ENCODE assay signal across 8 mouse cellular contexts in the genomic region with DNA sequence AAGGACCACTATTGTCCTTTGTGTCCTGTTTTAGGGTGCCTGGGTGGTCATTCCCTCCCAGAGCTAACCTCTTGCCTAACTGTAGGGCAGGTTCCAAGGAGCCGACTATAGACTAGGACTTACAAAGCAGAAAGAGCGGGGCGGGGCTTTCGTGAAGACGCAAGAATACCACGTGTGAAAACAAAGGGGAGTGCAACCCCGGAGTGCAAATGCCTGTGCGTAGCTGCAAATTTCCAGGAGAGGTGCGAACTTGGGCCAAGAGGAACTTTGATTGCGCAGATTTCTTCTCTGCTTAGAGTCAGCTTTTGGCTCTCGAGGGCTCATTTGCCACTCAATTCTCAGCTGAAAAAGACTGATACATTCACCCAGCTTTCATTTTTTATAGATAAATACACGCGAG. TPM values are rescaled to one million over a fixed set of nuclear protein-coding genes. Genes with fewer than 3 reads are reported as not detected.
DNase-seq lines count a peak whose midpoint lies in the region; ATAC-seq and TF ChIP-seq lines count a peak whose summit lies in the region.

No protein-coding gene starts in this region.

- peaks cover 0 to 9% of the 10 kb centered on the region in 2 experiments; a peak in 2 of 4 replicates for H3K4me1 ChIP-seq in liver, embryonic 14.5 days (replicated peaks; ENCODE audit: control insufficient read depth in 2 of 2, insufficient read depth in 2 of 2, low read length in 1 of 2)

- WGBS in liver, embryonic 14.5 days (ENCODE audit: insufficient replicate concordance) = 0% methylated on average over 13 of the region's 13 CpGs

- no peak overlapping the region for H3K27ac ChIP-seq in liver, embryonic 14.5 days

- H3K4me3 ChIP-seq in liver, embryonic 14.5 days (ENCODE audit: insufficient read depth in 1 of 2, low read depth in 2 of 2, low read length in 2 of 2) = peak overlapping the region; percentile 79 to 87

- no peaks in the 10 kb centered on the region for H3K9me3 ChIP-seq in liver, embryonic 14.5 days (ENCODE audit: control insufficient read depth, low read length)

- TF ChIP-seq CTCF in liver, embryonic 14.5 days (IDR thresholded peaks at IDR 0.05; ENCODE audit: low read depth) = no peak

- H3K9ac ChIP-seq in liver, embryonic 14.5 days (replicated peaks) = peak overlapping the region; percentile 38

- peak; percentile 33 to 35 for DNase-seq in urinary bladder, adult 18-20 months (ENCODE audit: low spot score in 2 of 2)
- DNase-seq in urinary bladder, adult 2 months (ENCODE audit: low spot score) = no peak
- DNase-seq in cerebellum, adult 8-10 months = peak; percentile 51
- DNase-seq in gastrocnemius, postnatal 10 days = peak; percentile 26
- DNase-seq in liver, embryonic 14.5 days (ENCODE audit: low read depth in 3 of 3, low spot score in 3 of 3) = peak; percentile 56 to 64 (median 56)
- peak; percentile 90 for DNase-seq in naive thymus-derived CD4-positive, alpha-beta T cell, adult 2 months (ENCODE audit: low read depth)
- peak; percentile 58 to 78 for DNase-seq in thymus, adult 18-20 months

- peak overlapping the region; percentile 74 for H3K4me2 ChIP-seq in liver, embryonic 14.5 days (ENCODE audit: low read depth)

- TF ChIP-seq EP300 in liver, embryonic 14.5 days (IDR thresholded peaks at IDR 0.05; ENCODE audit: low read depth) = no peak

- no peaks in the 10 kb centered on the region for H3K27me3 ChIP-seq in liver, embryonic 14.5 days (ENCODE audit: control insufficient read depth, insufficient read depth, low read length)

- peak; percentile 47 for ATAC-seq in inflammation-experienced regulatory T-cells, adult 6 months
- ATAC-seq in liver, embryonic 14.5 days (ENCODE audit: insufficient read depth) = peak; percentile 55; the same call in 1 of the 2 replicates

- no peaks in the 10 kb centered on the region for H3K36me3 ChIP-seq in liver, embryonic 14.5 days (replicated peaks; ENCODE audit: control insufficient read depth, insufficient read depth, low read depth)

RNA-seq across cellular contexts. Expression of a gene that starts 0.5 kb away (rescaled TPM):
- polyA plus RNA-seq in urinary bladder, adult 2 months (2012; rRNA removed) = 6.7 and 7.5 TPM in 2 replicates
- total RNA-seq in gastrocnemius, postnatal 10 days (2021) = 1 to 10 TPM; 2.3 to 2.5 TPM
- 1 to 10 TPM; 2.4 to 3.1 (median 2.6) TPM for polyA plus RNA-seq in inflammation-experienced regulatory T-cells, adult 6 months (2017; shearing (Covaris generic))
- polyA plus RNA-seq in liver, embryonic 14.5 days (2012; rRNA removed) = 1.2 and 1.3 TPM in 2 replicates
- polyA plus RNA-seq in liver, embryonic 14.5 days (2014; fragmentation: Nextera tagmentation; extraction: Ambion mirVana) = 0.08 and 0.13 TPM in 2 replicates

RNA-seq across cellular contexts. Expression of a gene that starts 34.5 kb away (rescaled TPM):
- 51.7 and 64.7 TPM in 2 replicates for polyA plus RNA-seq in urinary bladder, adult 2 months (2012; rRNA removed)
- 10 to 100 TPM; 38.7 to 60.1 TPM for total RNA-seq in gastrocnemius, postnatal 10 days (2021)
- polyA plus RNA-seq in inflammation-experienced regulatory T-cells, adult 6 months (2017; shearing (Covaris generic)) = 100 to 1,000 TPM; 197 to 297 (median 271) TPM
- 4.6 and 5.5 TPM in 2 replicates for polyA plus RNA-seq in liver, embryonic 14.5 days (2012; rRNA removed)
- 11.2 and 11.6 TPM in 2 replicates for polyA plus RNA-seq in liver, embryonic 14.5 days (2014; fragmentation: Nextera tagmentation; extraction: Ambion mirVana)

RNA-seq across cellular contexts. Expression of a gene that starts 40.8 kb away (rescaled TPM):
- 16.7 and 19.2 TPM in 2 replicates for polyA plus RNA-seq in urinary bladder, adult 2 months (2012; rRNA removed)
- total RNA-seq in gastrocnemius, postnatal 10 days (2021) = 1 to 10 TPM; 5.4 to 6.8 TPM
- polyA plus RNA-seq in inflammation-experienced regulatory T-cells, adult 6 months (2017; shearing (Covaris generic)) = 10 to 100 TPM; 18.5 to 29.9 (median 29.1) TPM
- 8.8 and 10.7 TPM in 2 replicates for polyA plus RNA-seq in liver, embryonic 14.5 days (2012; rRNA removed)
- 11.8 and 13.5 TPM in 2 replicates for polyA plus RNA-seq in liver, embryonic 14.5 days (2014; fragmentation: Nextera tagmentation; extraction: Ambion mirVana)

RNA-seq across cellular contexts. Expression of a gene that starts 44.6 kb away (rescaled TPM):
- 4.2 and 5.5 TPM in 2 replicates for polyA plus RNA-seq in urinary bladder, adult 2 months (2012; rRNA removed)
- total RNA-seq in gastrocnemius, postnatal 10 days (2021) = 1 to 10 TPM; 2.1 to 2.4 TPM
- 10 to 100 TPM; 70.6 to 79.3 (median 79.1) TPM for polyA plus RNA-seq in inflammation-experienced regulatory T-cells, adult 6 months (2017; shearing (Covaris generic))
- 1.3 and 2.1 TPM in 2 replicates for polyA plus RNA-seq in liver, embryonic 14.5 days (2012; rRNA removed)
- polyA plus RNA-seq in liver, embryonic 14.5 days (2014; fragmentation: Nextera tagmentation; extraction: Ambion mirVana) = 1.9 and 2.0 TPM in 2 replicates
